In the genomic region with DNA sequence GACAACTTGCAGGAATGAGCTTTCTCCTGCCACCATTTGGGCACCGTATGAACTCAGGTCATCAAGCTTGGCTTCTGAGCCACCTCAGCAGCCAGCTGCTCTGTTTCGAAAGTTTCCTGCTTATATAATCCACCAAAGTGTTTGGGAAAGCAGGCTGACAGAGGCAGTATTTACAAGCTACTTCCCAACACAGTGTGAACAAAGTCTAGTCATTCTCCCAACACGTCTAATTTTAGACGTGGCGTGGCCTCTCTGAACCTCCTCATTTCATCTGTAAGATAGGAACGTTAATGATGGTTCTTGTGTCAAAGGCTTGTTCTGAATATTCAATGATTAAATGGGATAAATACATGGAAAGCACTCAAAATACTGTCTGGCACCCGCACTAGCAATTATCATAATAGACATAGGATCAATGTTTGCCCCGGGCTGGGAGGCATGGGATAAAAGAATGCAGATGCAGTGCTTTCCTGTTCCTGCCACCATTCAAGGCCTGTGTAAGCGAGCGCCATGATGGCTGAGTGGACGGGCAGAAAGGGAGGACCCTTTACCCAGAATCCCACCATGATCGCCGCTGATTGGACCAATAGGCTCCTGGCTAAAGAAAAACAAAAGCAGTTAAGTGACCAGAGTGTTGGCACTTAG, we compare ENCODE assay signal across 15 mouse cellular contexts. TPM values are rescaled to one million over a fixed set of nuclear protein-coding genes. Genes with fewer than 3 reads are reported as not detected.
"Had no signal": no experiment of that assay in that cellular context is flagged by ENCODE, and none has a peak within 500 bp of the region (broad histone marks: within the 10 kb centered on the region; RNA-seq: fewer than 3 reads in every experiment).

No protein-coding gene starts in this region.

- DNase-seq: kidney, adult 2 months; kidney, postnatal 25 days; lung, adult 2 months; lung, postnatal 36 days; right cerebral cortex, adult 18-20 months; thymus, adult 2 months; thymus, postnatal 25 days had no signal

- H3K27ac ChIP-seq: kidney, embryonic 15.5 days; limb, embryonic 10.5 days; liver, embryonic 15.5 days; stomach, postnatal 0 days had no signal

- H3K9ac ChIP-seq: kidney, embryonic 15.5 days; liver, embryonic 15.5 days had no signal

- H3K9me3 ChIP-seq: kidney, embryonic 15.5 days; limb, embryonic 10.5 days; liver, embryonic 15.5 days had no signal

- H3K4me2 ChIP-seq: kidney, embryonic 15.5 days; liver, embryonic 11.5 days; liver, embryonic 15.5 days had no signal

- ATAC-seq: lung, postnatal 0 days had no signal

- H3K4me1 ChIP-seq: liver, embryonic 15.5 days had no signal

- H3K4me3 ChIP-seq: kidney, embryonic 15.5 days; left cerebral cortex, adult 2 months; limb, embryonic 10.5 days; liver, embryonic 15.5 days had no signal

- H3K36me3 ChIP-seq: kidney, embryonic 15.5 days; limb, embryonic 10.5 days; liver, embryonic 15.5 days had no signal

RNA-seq across cellular contexts. Expression of a gene that starts 39.1 kb away (rescaled TPM):
- total RNA-seq: megakaryocyte progenitor cell, adult 5-6 weeks had no signal
- polyA plus RNA-seq: limb, embryonic 10.5 days; lung, postnatal 0 days had no signal

RNA-seq across cellular contexts. Expression of a gene that starts 41.9 kb away (rescaled TPM):
- total RNA-seq: megakaryocyte progenitor cell, adult 5-6 weeks had no signal
